Mouse (Mus musculus) liver, adult 2 months (tissue): Measurements from ENCODE around the gene Cenpi. TPM values are rescaled to one million over a fixed set of nuclear protein-coding genes. Genes with fewer than 3 reads are reported as not detected.
A peak's percentile ranks its signal among the peaks of the same experiment; 100 is the strongest.

Source experiments
- DNase-seq: peaks from one replicate; pipeline ENCODE4 v3.0.0-alpha.2; 2011; ENCODE audit warnings: low read depth, low spot score; ENCODE audit errors: extremely low read depth
- H3K27ac ChIP-seq: fragments of 200-500 bp; replicated peaks from 2 replicates; pipeline ENCODE4 v1.5.1; 2012; ENCODE audit warnings: low read depth, mild to moderate bottlenecking, control low read depth, inconsistent platforms, low read length; ENCODE audit not compliant: insufficient read depth
- H3K27me3 ChIP-seq: fragments of 200-500 bp; 2 replicates; pipeline ENCODE4 v1.6.1; 2012; ENCODE audit warnings: mild to moderate bottlenecking, moderate library complexity, low read length, inconsistent platforms; ENCODE audit not compliant: control insufficient read depth, insufficient read depth
- H3K36me3 ChIP-seq: fragments of 200-500 bp; 2 replicates; pipeline ENCODE4 v1.6.1; 2012; ENCODE audit warnings: low read length, inconsistent platforms; ENCODE audit not compliant: control insufficient read depth, insufficient read depth
- H3K4me1 ChIP-seq: fragments of 200-500 bp; 2 replicates; pipeline ENCODE4 v1.6.1; 2011; ENCODE audit warnings: low read length; ENCODE audit not compliant: control insufficient read depth, insufficient read depth
- H3K4me3 ChIP-seq: fragments of 200-500 bp; 2 replicates; pipeline ENCODE4 v1.5.1; 2011; ENCODE audit warnings: low read depth, mild to moderate bottlenecking, control low read depth, low read length, moderate library complexity; ENCODE audit not compliant: insufficient read depth
- H3K79me2 ChIP-seq: fragments of 200-500 bp; 2 replicates; pipeline ENCODE4 v1.6.1; 2012; ENCODE audit warnings: inconsistent platforms, mild to moderate bottlenecking, low read length, moderate library complexity; ENCODE audit not compliant: control insufficient read depth, insufficient read depth
- H3K9ac ChIP-seq: fragments of 200-500 bp; 2 replicates; pipeline ENCODE4 v1.6.1; 2012; ENCODE audit warnings: low read depth, mild to moderate bottlenecking, control low read depth, inconsistent platforms, low read length
- CTCF ChIP-seq: fragments of 200-500 bp; IDR thresholded peaks from 2 replicates; pipeline ENCODE4 v1.5.1; 2011; ENCODE audit warnings: low read depth, low read length, control low read depth
- POLR2A ChIP-seq: fragments of 200-500 bp; IDR thresholded peaks from 2 replicates; pipeline ENCODE4 v1.6.1; 2011; ENCODE audit warnings: low read length, control low read depth; ENCODE audit not compliant: insufficient read depth; ENCODE audit errors: extremely low read depth
- WGBS: fragments of 180-500 bp; shearing (Covaris S2); methylation state at CpG from one replicate; pipeline ENCODE4 v1.1.7; 2018; 5-methylcytosine and 5-hydroxymethylcytosine counted together
- polyA plus RNA-seq: library from polyadenylated mRNA; depleted of rRNA; stranded (reverse); fragments of >200 nt; gene quantifications from 2 replicates; pipeline ENCODE4 v1.2.3, GENCODE M21; 2012; rRNA removed
- total RNA-seq: library from RNA; depleted of rRNA; stranded (reverse); fragments of >200 nt; gene quantifications from 2 replicates; pipeline ENCODE4 v1.2.3, GENCODE M21; 2014; rRNA removed

Cenpi gene
- total RNA-seq (0.18 and 0.47 TPM in 2 replicates), polyA plus RNA-seq (not detected in 2 replicates)

DNA sequence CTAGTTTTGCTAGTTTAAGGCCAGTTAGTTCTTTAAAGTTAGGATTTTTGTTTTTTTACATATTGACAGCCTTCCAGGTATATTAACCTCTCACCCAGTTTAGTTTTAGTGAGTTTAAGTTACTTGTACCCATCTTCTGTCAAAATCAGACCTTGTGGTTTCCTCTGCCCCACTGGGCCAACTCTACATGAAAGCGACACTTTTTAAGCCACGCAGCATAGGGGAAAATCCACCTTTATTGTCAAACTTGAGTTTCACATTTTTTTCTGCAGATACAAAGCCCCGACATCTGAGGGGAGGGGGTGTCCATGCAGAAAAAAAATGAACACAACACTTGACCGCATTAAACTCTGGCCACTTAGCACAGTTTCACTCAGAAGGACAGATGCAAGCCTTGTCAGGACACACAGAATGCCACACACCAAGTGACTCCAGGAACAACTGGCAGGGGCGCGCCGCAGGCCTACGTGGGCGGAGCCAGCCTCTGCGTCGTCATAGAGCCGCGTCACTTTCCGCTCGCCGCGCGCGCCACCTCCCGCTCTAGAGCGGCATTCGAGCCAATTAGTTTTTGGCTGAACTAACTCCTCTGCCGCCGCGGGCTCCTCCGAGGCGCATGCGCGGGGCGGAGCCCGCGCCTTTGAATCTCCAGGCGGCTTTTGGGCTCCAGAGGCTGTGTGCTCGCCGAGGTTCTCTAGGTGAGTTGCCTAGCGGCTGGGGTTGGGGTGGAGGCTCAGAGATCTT, at the start of gene Cenpi:
Cenpi (plus strand) TSS at position 551 of the 741 bp plus-strand sequence.
- H3K4me1 ChIP-seq = peaks cover 3% of the 10 kb centered on the region; the same call in 1 of the 2 replicates
- no peaks in the 10 kb centered on the region for H3K36me3 ChIP-seq
- peak within 1 kb of the TSS; percentile 43 for H3K4me3 ChIP-seq
- no peaks in the 10 kb centered on the region for H3K79me2 ChIP-seq
- DNase-seq = peak; percentile 70
- 1% methylated on average over 28 of the region's 36 CpGs for WGBS
- peak within 1 kb of the TSS; percentile 93 for H3K27ac ChIP-seq
- TF ChIP-seq POLR2A (peak; percentile 62), CTCF (no peak)
- peak within 1 kb of the TSS; percentile 78 for H3K9ac ChIP-seq
- no peaks in the 10 kb centered on the region for H3K27me3 ChIP-seq

DNA sequence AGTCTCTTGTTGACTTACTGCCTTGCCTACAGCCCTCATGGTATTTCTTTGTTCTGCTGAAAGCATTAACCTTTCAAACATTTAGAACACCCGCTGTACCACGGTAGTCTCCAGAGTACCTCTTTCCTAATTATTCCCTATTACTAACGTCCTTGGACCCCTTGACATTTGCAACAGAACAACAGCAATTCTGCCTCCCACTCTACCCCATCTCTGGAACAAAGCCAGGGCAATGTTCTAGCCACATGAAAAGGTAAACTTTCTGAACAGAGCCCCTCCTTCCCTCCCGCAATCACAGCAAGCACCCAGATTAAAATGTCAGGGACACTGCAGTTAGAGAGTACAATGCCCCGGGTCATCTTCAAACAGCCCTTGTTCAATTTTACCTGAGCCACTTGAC, 46.7 kb upstream of the Cenpi start:
- Histone ChIP-seq H3K79me2 (no peaks in the 10 kb centered on the region), H3K36me3 (peaks cover 22% of the 10 kb centered on the region; the same call in 1 of the 2 replicates), H3K4me3 (no peak overlapping the region), H3K4me1 (no peaks in the 10 kb centered on the region), H3K27ac (no peak overlapping the region), H3K9ac (no peak overlapping the region), H3K27me3 (no peaks in the 10 kb centered on the region)
- DNase-seq = no peak
- TF ChIP-seq CTCF (no peak), POLR2A (no peak)
- 73% methylated on average over 5 of the region's 5 CpGs for WGBS

GRCm38 (mm10) chrX:134262129-134262528, 45.8 kb upstream of the Cenpi start:
- peaks cover 24% of the 10 kb centered on the region for H3K36me3 ChIP-seq
- no peak for TF ChIP-seq CTCF
- TF ChIP-seq POLR2A = no peak
- H3K9ac ChIP-seq = no peak overlapping the region
- H3K27me3 ChIP-seq = no peaks in the 10 kb centered on the region
- no peaks in the 10 kb centered on the region for H3K79me2 ChIP-seq
- no peak overlapping the region for H3K27ac ChIP-seq
- no peak for DNase-seq
- H3K4me3 ChIP-seq = no peak overlapping the region
- H3K4me1 ChIP-seq = no peaks in the 10 kb centered on the region
- WGBS = 87% methylated on average over 11 of the region's 11 CpGs

DNA sequence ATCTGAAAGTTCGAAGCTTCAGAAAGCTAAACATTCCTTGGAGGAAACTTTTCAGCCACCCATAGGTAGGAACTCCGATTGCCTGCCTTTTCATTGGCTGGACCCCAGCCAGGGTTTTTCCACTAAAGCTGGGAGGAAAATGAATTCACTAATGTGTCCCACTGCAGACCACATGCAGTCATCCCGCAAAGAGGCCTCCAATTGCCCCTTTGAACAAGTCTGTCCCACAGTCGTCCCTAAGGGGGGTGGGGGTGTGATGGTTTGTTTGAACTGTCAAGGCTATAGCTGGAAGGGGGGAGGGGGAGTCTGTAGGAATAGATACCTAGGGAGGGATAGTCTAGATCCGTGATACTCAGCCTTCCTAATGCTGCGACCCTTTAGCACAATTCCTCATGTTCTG, 32.2 kb upstream of the Cenpi start:
- peak; percentile 4 for DNase-seq
- Histone ChIP-seq H3K4me3 (peak overlapping the region; percentile 38; the same call in 1 of the 2 replicates), H3K27ac (no peak overlapping the region)

DNA sequence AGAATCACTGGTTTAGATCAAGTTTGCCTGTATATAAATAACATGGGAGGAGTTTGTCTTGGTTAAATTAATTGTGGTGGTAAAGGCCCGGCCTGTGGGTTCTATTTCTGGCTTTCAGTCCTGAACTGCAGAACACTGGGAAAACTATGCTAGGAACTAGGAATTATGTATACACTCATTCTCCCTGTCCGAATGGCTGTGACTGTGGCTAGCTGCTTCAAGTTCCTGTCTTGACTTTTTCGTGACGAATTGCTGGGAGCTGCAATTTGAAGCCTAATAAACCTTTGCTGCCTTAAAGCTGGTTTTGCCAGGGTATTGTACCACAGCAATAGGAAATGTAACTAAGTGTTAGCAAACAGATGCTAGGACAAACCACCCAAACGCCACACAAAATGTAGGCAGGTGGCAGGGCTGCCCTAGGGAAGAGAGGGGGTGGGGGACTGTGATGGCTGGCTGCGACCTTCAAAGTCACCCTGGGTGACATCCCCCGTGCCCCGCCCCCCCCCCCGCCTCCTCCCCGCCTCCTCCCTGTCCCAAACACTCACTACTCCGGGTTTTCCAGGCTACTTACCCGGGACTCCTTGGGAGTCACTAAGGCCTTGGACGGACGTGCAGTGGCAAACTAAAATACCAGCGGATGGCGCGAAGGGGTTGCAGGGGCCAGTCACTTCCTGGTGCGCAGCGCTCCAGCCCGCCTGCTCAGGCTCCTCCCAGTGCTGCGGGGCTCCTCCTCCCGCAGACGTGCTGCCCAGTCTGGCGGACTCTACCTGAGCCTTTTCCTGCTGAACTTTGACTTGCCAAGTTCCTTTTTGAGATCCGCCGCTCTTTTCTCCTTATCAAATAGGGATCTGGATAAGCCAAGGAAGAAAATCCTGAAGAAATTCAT, 31.4 kb upstream of the Cenpi start, which contains the start of gene Trmt2b:
Trmt2b (minus strand) TSS at position 710 of the 886 bp plus-strand sequence.
- H3K9ac ChIP-seq = peak within 1 kb of the TSS; percentile 82
- H3K36me3 ChIP-seq = no peaks in the 10 kb centered on the region
- H3K4me3 ChIP-seq = peak within 1 kb of the TSS; percentile 91
- DNase-seq = peak; percentile 71
- 1% methylated on average over 20 of the region's 26 CpGs for WGBS
- TF ChIP-seq CTCF = no peak
- TF ChIP-seq POLR2A = 0 out of 2 replicates have a peak, but pooled peaks have one; percentile 8
- peaks cover 2% of the 10 kb centered on the region; the same call in 1 of the 2 replicates for H3K79me2 ChIP-seq
- H3K27ac ChIP-seq = peak within 1 kb of the TSS; percentile 90
- H3K4me1 ChIP-seq = no peaks in the 10 kb centered on the region; the same call in 1 of the 2 replicates
- H3K27me3 ChIP-seq = no peaks in the 10 kb centered on the region

More for the DNA sequence above, 32.2 kb upstream of the Cenpi start:
- H3K4me1 ChIP-seq = no peaks in the 10 kb centered on the region; the same call in 1 of the 2 replicates
- 0 out of 2 replicates have a peak overlapping the region, but pooled peaks have one; percentile 43 for H3K9ac ChIP-seq
- TF ChIP-seq POLR2A (no peak), CTCF (no peak)
- 4% methylated on average over 6 of the region's 6 CpGs for WGBS
- peaks cover 2% of the 10 kb centered on the region; the same call in 1 of the 2 replicates for H3K79me2 ChIP-seq
- no peaks in the 10 kb centered on the region for H3K27me3 ChIP-seq
- H3K36me3 ChIP-seq = no peaks in the 10 kb centered on the region
